Mouse (Mus musculus) kidney, postnatal 25 days (tissue): ENCODE results near the gene Aldh3b3.
"Not testable (repeated sequence)": the region's sequence is repeated elsewhere in the genome, so short reads cannot be mapped to it uniquely, and the experiment has no call there.

Experiments
- DNase-seq, 2 experiments: peaks; one replicate each; pipeline ENCODE4 v3.0.0; 2021; ENCODE audit warnings: mixed read lengths in 2 of 2

Gene Aldh3b3

GRCm38 (mm10) chr19:3974608-3975007 is 16.2 kb downstream of the Aldh3b3 start:
- DNase-seq: not testable (repeated sequence)

- DNase-seq: no peak
Measured at GRCm38 (mm10) chr19:3975866-3976265, 17.4 kb downstream of the Aldh3b3 start.

GRCm38 (mm10) chr19:3980309-3980708 is 21.9 kb downstream of the Aldh3b3 start:
- peak; percentile 81 to 93 for DNase-seq

- no peak for DNase-seq
Measured at GRCm38 (mm10) chr19:3980917-3981316, 22.5 kb downstream of the Aldh3b3 start.

- DNase-seq: peak in 1 of 2 experiments; percentile 68
Measured at GRCm38 (mm10) chr19:3983527-3984200, 25.2 kb downstream of the Aldh3b3 start.

DNA sequence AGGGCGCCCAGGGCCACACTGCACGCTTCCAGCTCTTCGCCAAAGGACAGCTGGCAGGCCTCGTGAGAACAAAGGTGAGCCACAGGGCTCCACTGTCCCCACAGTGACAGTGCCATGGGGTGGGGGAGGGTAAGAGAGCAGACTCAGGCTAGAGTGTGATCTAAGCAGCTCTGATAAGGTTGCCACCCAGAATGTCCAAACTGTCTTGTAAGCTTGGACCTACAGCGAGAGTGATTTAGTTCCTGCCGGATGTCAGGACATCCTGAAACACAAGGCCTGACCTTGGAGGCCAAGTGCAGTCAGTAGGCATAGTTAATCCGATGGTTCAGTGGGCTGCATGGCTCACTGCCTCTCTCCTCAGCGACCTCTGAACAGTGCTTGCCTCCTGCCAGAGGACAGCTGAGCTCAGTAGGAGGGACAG is 26.8 kb downstream of the Aldh3b3 start:
- peak; percentile 82 to 96 for DNase-seq

GRCm38 (mm10) chr19:3986334-3986733 is 27.9 kb downstream of the Aldh3b3 start, which contains the start of gene Acy3:
TSS of gene Acy3 (plus strand) at chr19:3986570.
- peak; percentile 97 for DNase-seq

- peak; percentile 32 to 59 for DNase-seq
Measured at GRCm38 (mm10) chr19:3988066-3988465, 29.6 kb downstream of the Aldh3b3 start.

GRCm38 (mm10) chr19:3988750-3989149 is 30.3 kb downstream of the Aldh3b3 start:
- DNase-seq: peak; percentile 29 to 60

DNA sequence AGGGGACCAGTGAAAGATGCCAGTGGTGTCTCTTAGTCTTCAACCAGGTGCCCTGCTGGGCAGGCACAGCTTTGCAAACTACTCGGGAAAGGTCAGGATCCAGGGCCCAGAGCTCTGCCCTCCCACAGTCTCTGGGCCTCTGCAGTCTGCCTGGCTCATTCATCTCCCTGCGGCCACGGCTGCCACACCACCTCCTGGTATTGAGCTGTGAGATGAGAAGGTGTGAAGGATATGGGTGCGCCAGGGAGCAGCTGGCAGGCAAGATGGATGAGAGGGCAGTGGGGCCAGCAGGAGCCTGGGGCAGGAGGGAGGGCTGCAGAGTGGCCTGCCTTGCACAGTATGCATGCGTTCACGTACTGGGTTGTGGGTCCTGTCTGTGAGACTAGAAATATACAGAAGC is 32.4 kb downstream of the Aldh3b3 start:
- peak in 1 of 2 experiments; percentile 45 for DNase-seq

- peak in 1 of 2 experiments; percentile 47 for DNase-seq
Measured at GRCm38 (mm10) chr19:3991562-3991961, 33.1 kb downstream of the Aldh3b3 start.

DNA sequence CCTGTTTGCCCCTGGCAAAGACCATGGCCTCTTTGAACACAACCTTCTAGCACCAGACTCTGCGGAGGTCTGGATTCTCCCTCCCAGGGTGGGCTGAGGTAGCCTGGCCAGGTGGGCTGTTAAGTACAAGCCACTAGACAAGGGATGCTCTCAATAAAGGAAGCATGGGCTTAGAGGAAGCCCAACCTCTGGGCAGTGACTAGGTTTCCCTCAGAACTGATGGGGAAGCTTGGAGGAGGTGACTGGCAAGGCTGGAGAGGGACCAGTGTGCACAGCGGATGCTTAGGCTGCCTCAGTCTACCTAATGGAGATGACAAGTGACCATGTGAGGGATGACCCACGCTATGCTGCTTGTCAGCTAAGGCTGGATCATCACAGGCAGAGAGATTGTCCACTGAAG is 33.5 kb downstream of the Aldh3b3 start:
- DNase-seq: peak in 1 of 2 experiments; percentile 42

- peak in 1 of 2 experiments; percentile 50 for DNase-seq
Measured at GRCm38 (mm10) chr19:3992416-3992815, 34.0 kb downstream of the Aldh3b3 start, which contains the start of gene Tbx10. TSS of gene Tbx10 (plus strand) at chr19:3992752.

DNA sequence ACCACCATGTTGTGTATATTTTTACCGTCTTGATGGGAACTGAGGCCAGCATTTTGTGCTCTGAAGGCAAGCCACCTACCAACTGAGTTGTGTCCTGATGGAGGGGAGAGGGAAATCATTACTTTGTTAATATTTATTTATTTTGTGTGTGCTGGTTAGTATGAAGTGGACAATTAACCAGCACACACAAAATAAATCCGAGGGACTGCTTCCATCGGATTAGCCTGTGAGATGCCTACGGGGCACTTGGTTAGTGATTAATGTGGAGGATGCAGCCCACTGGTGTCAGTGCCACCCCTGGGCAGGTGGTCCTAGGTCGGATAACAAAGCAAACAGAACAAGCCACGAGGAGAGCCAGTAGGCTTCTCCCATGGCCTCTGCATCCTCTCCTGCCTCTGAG is 36.5 kb downstream of the Aldh3b3 start:
- DNase-seq: peak in 1 of 2 experiments; percentile 57

- no peak for DNase-seq
Measured at GRCm38 (mm10) chr19:3995505-3995904, 37.1 kb downstream of the Aldh3b3 start.

GRCm38 (mm10) chr19:3996106-3996505 is 37.7 kb downstream of the Aldh3b3 start:
- DNase-seq: no peak

- peak; percentile 47 to 79 for DNase-seq
Measured at GRCm38 (mm10) chr19:3996747-3997146, 38.3 kb downstream of the Aldh3b3 start.

DNA sequence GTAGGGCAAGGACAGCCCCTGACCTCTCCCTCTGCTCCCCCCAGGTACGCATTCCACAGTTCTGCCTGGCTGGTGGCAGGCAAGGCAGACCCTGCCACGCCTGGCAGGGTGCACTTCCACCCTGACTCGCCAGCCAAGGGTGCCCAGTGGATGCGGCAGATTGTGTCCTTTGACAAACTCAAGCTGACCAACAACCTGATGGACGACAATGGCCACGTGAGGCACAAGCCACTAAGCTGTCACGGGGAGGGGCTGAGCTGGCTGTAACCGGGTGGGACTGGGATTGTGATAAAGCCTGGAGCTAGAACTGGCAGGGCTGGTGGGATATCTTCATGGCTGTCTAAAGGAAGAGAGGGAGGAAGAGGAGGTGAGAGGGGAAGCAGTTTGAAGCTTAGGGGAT is 38.8 kb downstream of the Aldh3b3 start:
- DNase-seq: peak in 1 of 2 experiments; percentile 65

- DNase-seq: peak in 1 of 2 experiments; percentile 34
Measured at GRCm38 (mm10) chr19:3998335-3998734, 39.9 kb downstream of the Aldh3b3 start.

DNA sequence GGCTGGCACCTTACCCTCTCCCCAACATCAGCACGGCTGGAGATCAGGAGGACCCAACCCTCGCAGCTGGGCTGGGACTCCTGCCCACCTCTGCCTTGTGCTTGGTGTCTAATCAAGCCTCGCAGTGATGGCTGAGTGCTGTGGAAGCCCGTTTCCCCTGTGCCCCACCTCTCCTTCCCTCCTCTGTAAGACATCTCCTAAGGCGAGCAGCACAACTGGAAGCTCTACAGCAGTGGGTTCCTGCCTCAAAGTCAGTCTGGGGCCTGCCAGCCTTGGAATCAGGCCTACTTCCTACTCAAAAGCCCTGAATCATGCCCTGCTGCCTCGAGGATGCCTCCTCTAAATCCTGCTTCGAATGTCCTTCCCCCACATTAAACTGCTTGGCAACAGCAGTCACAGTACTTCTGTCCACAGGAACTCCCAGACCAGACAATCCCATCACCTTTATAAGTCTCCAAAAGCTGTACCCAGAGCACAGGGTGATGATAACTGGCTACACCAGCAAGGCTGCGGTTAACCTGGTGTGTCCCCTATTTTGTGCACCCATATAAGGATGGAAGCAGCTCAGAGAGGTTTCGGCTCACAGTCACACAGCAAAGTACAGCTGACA is 40.8 kb downstream of the Aldh3b3 start:
- DNase-seq: peak in 1 of 2 experiments; percentile 37

DNA sequence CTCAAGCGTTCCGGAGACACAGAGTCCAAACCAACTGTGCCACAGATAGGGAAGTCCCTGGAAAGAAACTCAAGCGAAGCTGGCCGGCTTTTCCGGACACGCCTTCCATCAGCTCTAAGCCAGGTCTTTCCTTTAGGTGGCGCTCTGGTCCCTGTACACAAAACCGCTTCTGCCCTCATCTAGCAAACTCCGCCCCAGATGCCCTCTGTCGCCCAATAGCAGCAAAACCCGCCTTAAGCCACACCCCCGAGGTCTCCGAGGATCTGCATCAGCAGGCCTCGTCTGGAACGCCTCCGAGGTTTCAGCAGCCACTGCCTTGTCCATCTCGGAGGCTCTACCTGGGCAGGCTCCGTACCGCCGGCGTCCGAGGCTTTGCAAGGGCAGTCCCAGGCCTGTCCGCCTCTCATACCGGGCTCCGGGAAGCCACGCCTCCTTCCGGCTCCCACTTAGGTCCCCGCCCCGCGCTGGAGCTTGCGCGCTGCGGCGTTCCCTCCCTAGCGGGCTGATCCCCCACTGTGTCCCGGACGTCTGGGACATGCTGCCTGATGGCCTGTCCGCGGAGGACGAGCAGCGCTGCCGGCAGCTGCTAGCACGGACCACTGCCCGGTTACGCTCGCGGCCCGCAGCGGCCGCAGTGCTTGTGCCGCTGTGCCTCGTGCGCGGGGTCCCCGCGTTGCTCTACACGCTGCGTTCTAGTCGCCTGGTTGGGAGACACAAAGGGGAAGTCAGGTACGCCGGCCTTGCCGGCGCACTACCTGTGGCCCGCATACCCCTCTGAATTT is 41.9 kb downstream of the Aldh3b3 start, which contains the start of the genes Nudt8 and Gm49405:
Gene Nudt8, plus strand, starts transcription at position 462 of the 782 bp plus-strand sequence.
Gene Gm49405, plus strand, starts transcription at position 508 of the 782 bp plus-strand sequence.
- peak; percentile 98 to 99 for DNase-seq

DNA sequence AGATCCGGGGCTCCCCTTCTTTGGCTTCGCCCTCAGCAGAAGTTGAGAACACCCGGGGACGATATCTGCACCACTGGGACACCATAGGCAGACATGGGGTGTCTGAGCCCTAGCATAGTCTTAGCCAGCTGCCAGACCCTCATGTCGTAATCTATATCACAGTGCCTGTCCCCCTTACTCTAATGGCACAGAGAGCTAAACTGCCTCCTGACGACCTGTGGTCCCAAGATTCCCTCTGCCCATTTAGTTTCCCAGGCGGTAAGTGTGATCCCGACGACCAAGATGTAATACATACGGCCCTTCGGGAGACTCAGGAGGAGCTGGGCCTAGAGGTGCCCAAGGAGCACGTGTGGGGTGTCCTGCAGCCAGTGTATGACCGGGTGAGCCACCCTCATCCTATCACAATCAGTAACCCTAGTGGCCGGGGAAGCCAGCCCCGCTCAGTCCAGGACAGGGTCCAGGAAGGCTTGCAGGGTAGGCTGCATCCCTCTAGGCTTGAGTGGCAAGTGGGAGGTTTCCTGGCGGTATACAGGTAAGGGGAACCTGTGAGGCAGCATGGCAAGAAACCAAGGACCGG is 42.6 kb downstream of the Aldh3b3 start:
- DNase-seq: peak in 1 of 2 experiments; percentile 56

DNA sequence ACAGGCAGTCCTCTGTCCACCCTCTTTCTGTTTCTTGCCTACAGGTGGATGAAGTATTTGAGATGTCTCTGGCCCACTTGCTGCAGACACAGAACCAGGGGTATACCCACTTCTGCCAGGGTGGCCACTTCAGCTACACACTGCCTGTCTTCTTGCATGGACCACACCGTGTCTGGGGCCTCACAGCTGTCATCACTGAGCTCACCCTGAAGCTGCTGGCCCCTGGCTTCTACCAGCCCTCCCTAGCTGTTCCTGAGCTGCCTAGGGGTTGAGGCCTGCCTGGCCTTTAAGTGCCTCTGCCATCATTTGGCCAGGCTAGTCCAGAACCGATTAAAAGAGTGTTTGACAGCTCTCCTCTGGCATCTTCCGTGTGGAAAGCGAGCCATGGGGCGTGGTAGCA is 43.3 kb downstream of the Aldh3b3 start:
- DNase-seq: peak in 1 of 2 experiments; percentile 34
